Mouse (Mus musculus) cerebellum, postnatal 25 days (tissue): ENCODE measurements around the gene Cep83.
"Not testable (repeated sequence)": the region's sequence is repeated elsewhere in the genome, so short reads cannot be mapped to it uniquely, and the experiment has no call there.

Experiments used
- DNase-seq, 2 experiments: peaks; one replicate each; pipeline ENCODE4 v3.0.0; 2021; ENCODE audit warnings: mixed read lengths in 2 of 2

Gene Cep83

DNA sequence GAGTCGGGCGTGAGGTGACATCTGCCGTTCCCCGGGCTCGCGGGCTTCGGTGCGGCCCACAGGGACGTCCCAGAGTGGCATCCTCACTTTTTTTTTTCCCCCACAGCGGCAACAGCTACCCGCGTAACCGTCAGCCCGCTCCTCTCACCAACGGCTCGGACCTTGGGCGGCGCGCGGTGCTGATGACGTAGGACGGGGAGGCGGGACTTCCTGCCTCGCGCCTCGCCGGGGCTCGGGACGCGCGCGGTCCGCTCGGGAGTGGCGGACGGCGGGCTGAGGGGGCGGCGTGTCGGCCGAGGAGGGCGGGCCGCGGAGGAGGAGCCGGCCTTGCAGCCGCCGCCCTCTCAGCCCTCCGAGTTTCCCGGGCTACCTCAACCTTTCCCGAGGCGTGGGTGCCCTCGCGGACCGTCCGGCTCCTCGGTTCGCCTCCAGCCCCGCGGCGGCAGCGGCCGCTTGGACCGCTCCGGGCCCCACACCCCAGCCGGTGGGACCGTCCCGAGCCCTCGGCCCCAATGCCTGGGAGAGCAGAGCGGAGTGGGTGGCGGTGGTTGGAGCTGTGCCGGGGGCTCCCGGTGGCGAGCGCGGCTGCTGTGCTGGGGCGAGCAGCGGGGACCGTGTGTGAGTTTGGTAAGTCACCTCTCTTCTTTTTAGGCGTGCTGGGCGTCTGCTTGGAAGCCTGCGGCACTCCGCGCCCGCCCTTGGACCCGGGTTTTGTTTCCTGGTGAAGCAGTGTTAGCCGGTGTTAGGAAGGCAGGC is at the start of gene Cep83:
Cep83 (plus strand) TSS at position 235 of the 756 bp plus-strand sequence.
- DNase-seq = peak; percentile 96 to 98

DNA sequence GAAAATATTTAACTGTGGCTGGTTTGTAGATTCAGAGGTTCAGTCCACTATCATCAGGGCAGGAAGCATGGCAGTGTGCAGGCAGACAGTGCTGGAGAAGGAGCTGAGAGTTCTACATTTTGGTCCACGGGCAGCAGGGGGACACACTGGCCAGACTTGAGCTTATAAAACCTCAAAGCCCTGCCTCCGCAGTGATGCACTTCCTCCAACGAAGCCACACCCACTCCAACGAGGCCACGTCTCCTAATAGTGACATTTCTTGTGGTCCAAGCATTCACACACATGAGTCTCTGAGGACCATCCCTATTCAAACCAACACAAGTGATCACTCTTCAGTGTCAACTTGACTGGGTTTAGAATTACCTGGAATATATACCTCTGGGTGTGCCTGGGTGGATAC is 49.2 kb upstream of the Cep83 start:
- DNase-seq = no peak

DNA sequence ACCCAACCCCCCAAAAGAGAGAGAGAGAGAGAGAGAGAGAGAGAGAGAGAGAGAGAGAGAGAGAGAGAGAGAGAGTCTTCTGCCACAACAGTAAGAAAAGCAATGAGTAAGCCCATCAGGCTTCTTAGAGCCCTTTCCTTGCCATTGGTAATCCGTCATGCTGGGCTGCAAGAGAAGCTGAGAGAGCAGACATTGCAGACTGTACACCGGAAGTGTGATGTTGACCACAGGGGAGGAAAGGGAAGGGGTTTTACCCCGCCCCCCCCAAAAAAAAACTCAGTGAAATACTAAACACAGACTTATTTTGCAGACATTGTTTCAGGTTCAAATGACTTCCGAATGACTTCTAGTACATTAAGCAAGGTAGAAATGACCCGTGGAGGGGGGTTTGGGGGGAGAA is 48.4 kb upstream of the Cep83 start:
- no peak for DNase-seq

DNA sequence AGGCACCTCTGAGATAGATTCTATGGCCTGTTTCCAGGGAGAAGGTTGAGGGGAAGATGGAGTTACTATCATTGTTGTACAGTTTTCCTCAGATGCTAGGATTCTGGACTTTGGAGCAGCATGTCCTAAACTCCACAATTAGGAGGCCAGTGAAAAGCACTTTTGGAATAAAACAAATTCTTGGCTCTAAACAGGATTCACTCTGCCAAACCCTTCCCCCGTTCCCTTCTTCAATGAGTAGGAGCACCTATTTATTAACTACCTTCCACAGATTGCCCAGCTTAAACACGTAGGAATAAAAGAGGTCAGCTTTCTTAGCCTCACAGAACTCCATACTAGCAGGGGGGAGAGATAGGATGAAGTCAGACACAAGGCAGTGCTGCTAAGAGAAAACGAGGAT is 24.4 kb upstream of the Cep83 start:
- DNase-seq = no peak

DNA sequence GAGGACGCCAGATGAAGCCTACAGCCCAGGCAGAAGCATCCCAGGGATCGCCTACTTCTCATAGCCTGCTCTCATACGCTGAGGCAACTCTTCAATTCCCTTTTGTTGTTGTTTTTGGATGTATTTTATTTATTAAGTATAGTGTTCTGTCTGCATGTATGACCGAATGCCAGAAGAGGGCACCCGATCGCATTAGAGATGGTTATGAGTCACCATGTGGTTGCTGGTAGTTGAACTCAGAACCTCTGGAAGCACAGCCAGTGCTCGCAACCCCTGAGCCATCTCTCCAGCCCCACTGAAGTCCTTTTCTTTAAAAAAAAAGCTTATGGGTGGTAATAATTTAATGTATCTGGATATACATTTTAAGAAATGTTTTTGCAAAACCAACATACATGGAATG is 24.0 kb upstream of the Cep83 start:
- no peak for DNase-seq

DNA sequence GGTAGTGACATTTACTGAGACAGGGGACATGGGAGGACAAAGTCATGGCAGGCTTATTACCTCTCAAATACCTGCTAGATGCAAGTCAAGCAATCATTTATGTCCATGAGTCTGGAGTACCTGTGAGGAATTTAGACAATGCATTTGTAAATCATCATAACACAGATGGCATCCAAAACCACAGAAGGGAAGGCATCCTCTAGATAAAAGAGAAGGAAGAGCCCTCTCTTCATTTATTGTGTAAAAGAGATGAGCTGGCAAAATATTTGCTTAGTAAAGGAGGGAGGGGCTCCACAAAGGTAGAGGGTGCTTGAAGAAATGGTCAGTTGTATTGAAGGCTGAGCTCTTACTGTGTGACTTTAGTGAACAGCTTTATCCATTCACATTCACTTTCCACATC is 20.3 kb upstream of the Cep83 start:
- DNase-seq = no peak

DNA sequence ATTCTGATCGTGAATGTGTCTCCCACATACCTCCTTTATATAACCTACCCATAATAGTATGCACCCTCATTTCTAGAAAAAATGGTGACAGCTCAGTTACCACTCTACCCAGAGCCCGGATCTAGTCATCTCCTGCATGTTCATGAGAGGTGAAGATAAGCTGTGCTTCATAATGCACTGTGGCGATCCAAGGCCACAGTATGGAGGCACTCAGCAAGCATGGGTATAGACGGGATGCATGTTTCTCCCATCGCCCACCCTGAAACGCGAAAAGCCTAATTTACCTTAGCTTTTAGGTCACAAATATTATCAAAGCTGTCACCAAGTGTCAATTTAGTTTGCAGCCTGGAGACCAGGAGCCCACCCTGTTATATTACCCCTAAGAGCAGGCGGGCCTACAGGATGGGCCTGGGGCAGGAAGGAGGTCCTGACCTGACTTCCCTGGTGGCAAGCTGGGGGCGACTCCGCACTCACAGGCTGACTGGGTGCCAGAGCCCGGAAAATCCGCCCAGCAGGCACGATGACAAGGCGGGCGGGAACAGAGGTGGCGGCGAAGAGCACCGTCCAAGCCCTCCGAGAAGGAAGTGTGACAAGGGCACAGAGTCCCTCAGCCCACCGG is 544 bp upstream of the Cep83 start:
- DNase-seq = peak in 1 of 2 experiments; percentile 80

DNA sequence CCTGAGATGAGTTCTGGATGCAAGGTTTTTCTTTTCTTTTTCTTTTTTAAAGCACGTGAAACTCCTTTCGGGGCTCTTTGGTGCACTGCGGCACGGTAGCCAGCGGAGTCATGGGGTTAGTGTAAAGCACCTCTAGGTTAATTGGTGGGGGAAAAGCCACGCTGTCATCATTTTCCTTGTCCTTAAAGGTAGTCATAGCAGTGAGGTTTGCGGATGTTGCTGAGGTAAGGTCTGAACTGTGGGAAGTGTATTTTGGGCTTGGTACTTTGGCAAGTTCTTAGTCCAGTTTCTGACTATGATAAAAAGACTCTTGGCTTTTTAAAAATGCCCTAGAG is 689 bp downstream of the Cep83 start:
- DNase-seq = no peak

DNA sequence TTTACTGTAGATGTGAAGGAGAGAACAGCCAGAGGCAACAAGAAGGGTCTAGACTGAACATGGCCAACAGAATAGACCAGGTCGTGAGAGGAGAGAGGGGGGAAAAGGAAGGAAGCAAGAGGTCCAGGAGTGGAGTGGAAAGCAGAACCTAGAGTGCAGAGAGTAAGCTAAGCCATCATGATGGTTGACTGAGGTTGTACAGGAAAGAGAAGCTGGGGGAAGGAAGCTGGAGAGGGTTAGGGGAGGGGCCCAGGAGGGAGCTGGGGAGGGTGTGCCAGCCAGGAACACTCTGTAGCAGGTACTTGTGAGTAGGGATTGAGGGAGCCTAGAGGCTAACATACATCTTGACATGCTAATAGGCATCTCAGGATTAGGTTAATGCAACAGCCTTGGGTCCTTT is 1.9 kb downstream of the Cep83 start:
- no peak for DNase-seq

DNA sequence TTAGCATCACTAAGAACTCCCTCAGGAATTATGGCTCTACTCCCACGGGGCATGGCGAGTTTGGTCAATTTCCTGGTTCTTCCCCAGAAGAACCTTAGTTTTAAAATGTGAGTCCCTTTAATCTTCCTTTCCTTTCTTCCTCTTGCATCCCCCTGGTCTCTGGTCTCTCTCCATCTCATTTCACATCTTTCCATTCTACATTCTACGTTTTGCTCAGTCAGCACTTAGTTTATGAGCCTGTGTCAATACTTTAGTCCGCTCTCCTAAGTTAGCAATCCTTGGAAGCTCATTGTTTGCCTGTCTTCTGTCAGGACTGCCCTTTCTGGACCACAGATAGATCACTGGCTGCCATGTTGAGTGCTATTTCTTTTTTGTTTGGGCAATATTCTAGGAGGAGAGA is 3.7 kb downstream of the Cep83 start:
- DNase-seq = no peak

DNA sequence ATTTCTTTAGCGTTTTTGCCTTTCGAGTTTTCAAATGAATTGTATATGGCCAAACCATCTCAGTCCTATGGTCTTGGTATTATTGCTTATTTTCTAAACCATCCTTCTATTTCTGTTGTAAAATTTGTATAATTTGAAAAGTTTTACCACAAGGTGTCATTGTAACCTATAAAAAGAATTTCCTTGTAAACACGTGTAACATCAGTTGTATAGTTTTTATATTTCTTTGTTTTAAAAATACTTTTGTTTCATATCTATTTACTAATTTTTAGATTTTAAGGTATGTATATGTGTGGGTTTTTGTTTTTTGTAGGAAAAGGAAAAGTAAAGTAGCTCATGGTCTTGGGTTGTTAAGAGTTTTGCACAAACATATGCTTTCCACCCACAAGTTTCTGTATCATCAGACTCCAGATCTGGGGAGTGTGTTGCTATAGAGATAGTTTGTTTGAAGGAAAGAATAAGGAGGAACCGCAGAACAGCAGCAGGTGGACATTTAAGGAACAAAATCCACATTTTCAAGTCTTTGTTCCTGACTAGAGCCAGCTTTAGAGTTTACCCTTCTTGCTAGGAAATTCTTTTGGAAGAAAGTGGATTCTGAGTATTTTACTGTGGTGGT is 17.3 kb downstream of the Cep83 start:
- no peak for DNase-seq

DNA sequence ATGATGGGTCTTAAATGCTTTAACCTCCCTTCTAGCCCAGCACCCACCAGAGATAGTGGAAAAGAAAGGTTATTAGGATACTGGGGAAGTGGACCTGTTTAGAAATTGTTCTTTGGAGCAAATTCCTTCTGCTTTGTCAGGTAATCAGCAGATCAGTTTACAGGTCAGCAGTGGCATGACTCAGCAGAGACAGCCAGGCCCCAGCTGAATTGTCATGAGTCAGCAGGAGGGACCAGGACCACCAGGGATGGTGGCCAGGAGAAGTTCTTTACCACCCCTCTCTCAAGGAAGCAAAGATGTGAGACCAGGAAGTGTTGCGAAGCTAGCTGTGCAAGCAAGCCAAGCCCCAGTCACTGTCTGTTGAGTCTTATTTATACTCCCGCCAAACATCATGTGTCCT is 18.2 kb downstream of the Cep83 start:
- no peak for DNase-seq

DNA sequence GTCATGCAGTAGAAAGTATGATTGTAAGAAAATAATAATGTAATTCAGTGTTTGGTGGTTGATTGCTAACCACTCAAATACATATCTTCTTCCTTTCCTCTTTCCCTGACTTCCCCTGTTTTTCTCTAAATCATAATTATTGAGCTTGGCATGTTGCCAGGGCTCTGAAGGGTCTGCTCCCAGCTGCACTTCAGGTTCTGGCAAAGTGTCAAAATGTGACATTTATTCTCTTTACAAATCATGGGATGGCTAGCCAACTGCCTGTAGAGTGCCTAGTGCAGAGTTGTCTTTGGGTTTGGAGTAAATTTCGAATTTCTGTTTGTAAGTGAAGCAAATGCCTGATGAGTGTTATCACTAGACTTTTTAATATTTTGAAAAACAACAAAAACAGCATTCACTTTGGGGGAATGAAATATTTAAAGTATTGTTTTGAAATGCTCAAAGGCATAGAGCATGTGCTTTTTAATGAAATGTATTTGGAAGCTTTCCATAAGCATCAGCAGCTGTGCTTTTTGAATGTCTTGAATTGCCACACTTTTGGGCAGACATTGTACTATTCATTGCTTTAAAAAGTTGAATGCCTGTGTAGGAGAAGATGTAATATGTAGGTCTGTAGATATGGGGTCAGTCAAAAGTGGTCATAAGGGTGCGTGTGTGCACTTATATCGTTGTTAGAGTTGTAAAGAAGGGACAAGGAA is 21.3 kb downstream of the Cep83 start:
- DNase-seq = no peak

DNA sequence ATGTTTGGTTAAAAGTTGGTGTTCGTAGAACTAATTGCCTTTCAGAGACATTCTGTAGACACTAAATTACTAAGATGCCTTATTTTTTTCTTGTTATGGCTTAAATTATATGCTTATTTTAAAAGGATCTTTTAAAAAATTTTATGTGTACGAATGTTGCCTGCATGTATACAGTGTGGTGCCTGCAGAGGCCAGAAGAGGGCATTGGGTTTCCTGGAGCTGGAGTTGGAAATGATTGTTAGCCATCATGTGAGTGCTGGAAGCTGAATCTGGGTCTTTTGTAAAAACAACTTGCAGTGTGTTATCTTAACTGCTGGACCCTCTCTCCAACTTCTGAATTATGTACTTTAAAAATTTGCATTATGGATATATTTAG is 21.9 kb downstream of the Cep83 start:
- no peak for DNase-seq

DNA sequence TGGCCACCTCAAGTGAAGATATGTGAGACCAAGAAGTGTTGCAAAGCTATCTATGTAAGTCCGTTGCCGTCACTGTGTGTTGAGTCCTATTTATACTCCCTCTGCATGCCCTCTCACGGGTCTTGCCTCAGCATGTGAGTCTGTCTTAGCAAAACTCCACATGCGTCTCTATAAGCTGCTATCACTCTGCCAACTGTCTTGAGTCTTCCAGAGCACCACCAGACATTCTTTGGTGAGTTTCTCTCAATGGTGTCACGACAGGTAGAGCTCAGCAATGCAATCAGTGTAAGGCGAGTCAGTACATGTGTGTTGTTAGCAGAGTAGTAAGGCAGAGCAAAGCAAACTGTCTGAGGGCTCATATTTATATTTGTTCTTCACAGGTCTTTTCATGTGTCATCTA is 31.8 kb downstream of the Cep83 start:
- no peak for DNase-seq

DNA sequence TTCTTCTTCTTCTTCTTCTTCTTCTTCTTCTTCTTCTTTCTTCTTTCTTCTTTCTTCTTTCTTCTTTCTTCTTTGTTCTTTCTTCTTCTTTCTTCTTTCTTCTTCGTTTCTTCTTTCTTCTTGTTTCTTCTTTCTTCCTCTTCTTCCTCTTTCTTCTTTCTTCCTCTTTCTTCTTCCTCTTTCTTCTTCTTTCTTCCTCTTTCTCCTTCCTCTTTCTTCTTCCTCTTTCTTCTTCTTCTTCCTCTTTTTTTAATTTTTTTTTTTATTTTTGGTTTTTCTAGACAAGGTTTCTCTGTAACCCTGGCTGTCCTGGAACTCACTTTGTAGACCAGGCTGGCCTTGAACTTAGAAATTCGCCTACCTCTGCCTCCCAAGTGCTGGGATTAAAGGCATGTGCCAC is 39.6 kb downstream of the Cep83 start:
- DNase-seq = not testable (repeated sequence)

DNA sequence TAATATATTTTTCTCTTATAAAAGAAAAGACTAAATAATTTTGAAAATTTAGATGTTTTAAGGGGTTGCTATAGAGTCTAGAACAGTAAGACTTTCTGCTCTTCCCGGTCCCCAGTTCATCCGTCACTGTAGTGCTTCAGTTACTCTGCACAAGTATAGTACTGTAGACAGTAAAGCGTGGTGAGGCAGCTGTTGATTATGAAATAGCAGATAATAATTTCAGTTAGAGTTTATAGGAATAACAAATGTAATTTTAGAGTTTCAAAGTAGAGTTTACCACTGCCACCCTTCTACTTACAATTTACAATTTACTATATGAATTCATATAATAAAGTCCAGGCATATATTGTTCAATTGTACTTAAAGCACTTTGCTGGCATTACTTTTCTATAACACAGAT is 42.0 kb downstream of the Cep83 start:
- no peak for DNase-seq

DNA sequence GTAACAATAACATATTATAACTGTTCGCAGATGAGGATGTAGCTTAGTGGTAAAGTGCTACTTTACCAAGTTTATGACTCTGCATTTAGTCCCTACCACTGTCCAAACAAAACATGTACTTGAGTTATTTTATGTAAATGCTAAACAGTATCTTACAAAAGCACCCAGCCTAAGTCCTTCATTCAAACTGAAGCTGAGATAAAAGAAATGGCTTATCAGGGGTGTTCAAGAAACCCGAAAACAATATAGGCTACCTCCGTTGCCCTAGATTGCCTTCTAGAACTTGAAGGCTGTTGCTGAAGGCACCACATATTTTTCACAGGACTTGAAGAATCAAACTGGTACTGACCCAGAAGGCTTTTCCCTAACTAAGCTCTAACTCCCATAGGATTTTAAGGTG is 46.4 kb downstream of the Cep83 start:
- no peak for DNase-seq

DNA sequence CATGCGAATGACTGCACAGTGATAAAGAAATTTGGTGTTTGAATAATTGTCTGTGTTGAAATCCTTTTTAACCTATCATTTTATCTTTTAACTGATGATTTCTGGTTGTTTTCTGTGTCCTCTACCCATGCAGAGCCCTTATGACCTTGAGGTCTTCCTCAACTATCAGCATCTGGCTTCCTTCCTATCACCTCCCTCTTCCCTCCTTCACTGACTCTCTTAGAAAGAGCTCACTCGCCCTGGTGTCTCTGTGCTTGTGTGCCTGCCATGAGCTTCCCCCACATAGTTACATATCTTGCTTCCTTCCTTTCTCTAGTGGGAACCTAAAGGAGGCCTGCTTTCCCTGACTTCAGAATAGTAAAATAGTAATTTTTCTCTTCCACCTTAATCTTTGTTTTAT is 51.8 kb downstream of the Cep83 start:
- no peak for DNase-seq

DNA sequence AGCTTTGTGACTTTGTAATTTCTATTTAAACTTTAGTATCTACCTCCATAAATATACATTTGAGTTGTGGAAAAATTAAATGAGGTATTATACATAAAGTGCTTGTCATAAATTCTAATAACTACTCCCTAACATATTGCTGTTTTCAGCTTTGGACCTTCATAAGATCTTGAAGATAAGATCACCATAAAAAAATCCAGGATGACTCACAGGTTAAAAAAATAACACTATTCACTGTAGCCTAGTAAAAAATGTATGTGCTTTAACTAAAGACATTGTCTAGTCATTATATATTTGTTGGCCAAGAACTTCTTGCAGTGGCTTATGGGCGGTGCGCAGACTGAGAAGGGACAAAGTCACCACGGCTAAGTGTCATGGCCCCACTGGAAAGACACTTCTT is 53.0 kb downstream of the Cep83 start:
- no peak for DNase-seq

DNA sequence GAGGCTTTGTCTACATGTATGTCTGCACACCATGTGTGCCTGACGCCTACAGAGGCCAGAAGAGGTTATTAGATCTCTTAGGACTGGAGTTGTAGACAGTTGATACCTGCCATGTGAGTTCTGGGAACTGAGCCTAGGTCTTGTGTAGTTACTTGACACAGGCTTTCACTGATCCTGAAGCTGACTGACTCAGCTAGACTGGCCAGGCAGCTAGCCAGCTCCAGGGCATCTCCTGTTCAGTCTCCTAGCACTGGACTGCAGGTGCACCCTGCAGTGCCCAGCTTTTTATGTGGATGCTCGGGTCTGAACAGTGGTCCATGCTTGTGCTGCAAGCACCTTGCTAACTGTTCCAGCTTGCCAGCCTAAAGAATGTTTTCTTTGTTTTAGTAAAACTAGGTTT is 58.6 kb downstream of the Cep83 start:
- DNase-seq = peak; percentile 52 to 76

DNA sequence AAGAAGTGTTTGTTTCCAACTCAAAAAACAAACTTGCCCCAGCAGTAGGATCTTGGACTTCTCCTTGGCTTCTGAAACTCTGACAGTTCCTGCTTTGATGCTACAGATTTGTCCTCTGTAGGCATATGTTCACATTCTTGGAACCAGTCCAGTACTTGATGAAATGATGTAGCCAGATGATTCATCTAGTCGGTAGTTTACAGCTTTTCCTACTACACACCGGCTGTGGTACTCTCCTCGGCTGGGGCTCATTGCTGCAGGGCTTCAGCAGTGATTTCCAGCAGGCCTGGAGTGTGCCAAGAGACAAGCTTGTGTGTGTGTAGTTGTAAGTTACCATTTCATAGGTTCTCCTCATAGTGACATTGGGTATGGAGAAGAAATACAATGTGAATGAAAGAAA is 83.0 kb downstream of the Cep83 start:
- DNase-seq = no peak

DNA sequence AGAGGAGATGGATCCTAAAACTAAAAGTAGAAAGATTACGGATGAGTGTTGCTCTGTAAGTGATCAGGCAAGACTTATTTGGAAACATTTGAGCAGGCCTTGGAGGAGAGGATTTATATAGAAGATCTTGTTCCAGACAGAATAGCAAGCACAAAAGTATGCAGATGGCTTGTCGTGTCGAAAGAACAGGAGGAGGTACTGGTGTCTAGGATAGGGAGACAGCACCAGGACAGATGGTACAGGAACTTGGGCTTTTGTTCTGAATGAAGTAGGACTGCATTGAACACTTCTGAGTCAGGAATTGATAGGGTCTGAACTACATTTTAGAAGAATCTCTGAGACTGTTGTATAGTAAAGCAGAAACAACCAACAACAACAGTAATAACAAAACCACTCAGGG is 89.1 kb downstream of the Cep83 start:
- DNase-seq = no peak

DNA sequence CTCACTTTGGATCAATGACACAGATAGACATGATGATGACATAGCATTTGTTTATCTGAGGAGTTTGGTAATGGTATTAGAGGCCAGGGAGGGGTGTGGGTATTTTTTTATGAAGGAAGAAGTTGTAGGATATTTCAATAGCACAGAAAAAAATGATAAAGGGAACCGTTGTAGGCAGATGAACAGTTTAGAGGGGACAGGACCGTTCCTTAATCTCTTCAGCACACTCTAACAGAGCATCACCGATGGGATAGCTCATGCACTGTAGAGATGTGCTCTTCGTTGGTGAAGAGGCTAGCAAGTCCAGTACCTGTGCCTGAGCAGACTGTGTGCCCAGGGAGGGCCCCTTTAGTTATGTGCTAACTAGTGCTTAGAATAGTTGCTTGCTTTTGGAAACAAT is 90.9 kb downstream of the Cep83 start:
- DNase-seq = no peak
